Mouse (Mus musculus) ES-Bruce4 (cell line): ENCODE results near the gene Ctbp1. TPM values are rescaled to one million over a fixed set of nuclear protein-coding genes. Genes with fewer than 3 reads are reported as not detected.

Source experiments
- H3K27ac ChIP-seq: 2 replicates; pipeline ENCODE4 v1.5.1; 2012; ENCODE audit warnings: low read length, inconsistent platforms; ENCODE audit not compliant: insufficient read depth
- H3K27me3 ChIP-seq: 2 replicates; pipeline ENCODE4 v1.6.1; 2012; ENCODE audit warnings: mild to moderate bottlenecking, low read length, inconsistent platforms; ENCODE audit not compliant: control insufficient read depth, poor library complexity, insufficient read depth, severe bottlenecking
- H3K36me3 ChIP-seq: 2 replicates; pipeline ENCODE4 v1.6.1; 2012; ENCODE audit warnings: inconsistent platforms, mild to moderate bottlenecking, low read length, moderate library complexity; ENCODE audit not compliant: control insufficient read depth, poor library complexity, insufficient read depth, severe bottlenecking
- H3K4me1 ChIP-seq: one replicate; pipeline ENCODE4 v1.8.1; 2011; ENCODE audit warnings: low read length; ENCODE audit not compliant: control insufficient read depth, insufficient read depth
- H3K4me3 ChIP-seq: 2 replicates; pipeline ENCODE4 v1.5.1; 2011; ENCODE audit warnings: low read depth, mild to moderate bottlenecking, low read length
- H3K9ac ChIP-seq: 2 replicates; pipeline ENCODE4 v1.6.1; 2012; ENCODE audit warnings: low read depth, mild to moderate bottlenecking, inconsistent platforms; ENCODE audit not compliant: poor library complexity, severe bottlenecking
- H3K9me3 ChIP-seq: replicated peaks from 2 replicates; pipeline ENCODE4 v1.6.1; 2012; ENCODE audit warnings: mild to moderate bottlenecking, low read length, inconsistent platforms; ENCODE audit not compliant: control insufficient read depth, poor library complexity, insufficient read depth, severe bottlenecking
- CTCF ChIP-seq: IDR thresholded peaks from one replicate; pipeline ENCODE4 v1.8.1; 2011; ENCODE audit warnings: low read depth, low read length
- EP300 ChIP-seq: IDR thresholded peaks from 2 replicates; pipeline ENCODE4 v1.6.1; 2011; ENCODE audit warnings: low read depth, low read length; ENCODE audit not compliant: insufficient read depth
- POLR2A ChIP-seq: IDR thresholded peaks from one replicate; pipeline ENCODE4 v1.8.1; 2011; ENCODE audit warnings: low read length; ENCODE audit not compliant: insufficient read depth
- polyA plus RNA-seq: library from polyadenylated mRNA; stranded (reverse); fragments of >200 nt; gene quantifications from 2 replicates; pipeline ENCODE4 v1.2.4, GENCODE M21; 2011; ENCODE audit warnings: low read depth; ENCODE audit not compliant: missing spikeins, insufficient read depth, insufficient read length

Gene Ctbp1
- polyA plus RNA-seq, 1 experiment: 68.5 TPM

- H3K27me3 ChIP-seq: no peaks in the 10 kb centered on the region
- no peak for TF ChIP-seq CTCF
- TF ChIP-seq POLR2A: no peak
- no peak for TF ChIP-seq EP300
- no peaks in the 10 kb centered on the region for H3K9me3 ChIP-seq
- H3K27ac ChIP-seq: no peak overlapping the region
- H3K36me3 ChIP-seq: no peaks in the 10 kb centered on the region
- H3K9ac ChIP-seq: no peak overlapping the region
- no peaks in the 10 kb centered on the region for H3K4me1 ChIP-seq
- no peak overlapping the region for H3K4me3 ChIP-seq
Measured at GRCm38 (mm10) chr5:33239111-33239714, 35.6 kb downstream of the Ctbp1 start.

- no peaks in the 10 kb centered on the region for H3K4me1 ChIP-seq
- TF ChIP-seq EP300 (no peak), POLR2A (no peak), CTCF (no peak)
- H3K9ac ChIP-seq: no peak overlapping the region
- H3K27me3 ChIP-seq: no peaks in the 10 kb centered on the region
- no peaks in the 10 kb centered on the region for H3K36me3 ChIP-seq
- no peak overlapping the region for H3K27ac ChIP-seq
- no peaks in the 10 kb centered on the region for H3K9me3 ChIP-seq
- H3K4me3 ChIP-seq: no peak overlapping the region
Measured at GRCm38 (mm10) chr5:33238256-33238645, 36.5 kb downstream of the Ctbp1 start.

GRCm38 (mm10) chr5:33237600-33238255, 37.1 kb downstream of the Ctbp1 start:
- H3K4me3 ChIP-seq: no peak overlapping the region
- H3K36me3 ChIP-seq: no peaks in the 10 kb centered on the region
- H3K9ac ChIP-seq: no peak overlapping the region
- H3K4me1 ChIP-seq: no peaks in the 10 kb centered on the region
- no peaks in the 10 kb centered on the region for H3K27me3 ChIP-seq
- no peak for TF ChIP-seq EP300
- no peak for TF ChIP-seq CTCF
- no peak for TF ChIP-seq POLR2A
- H3K27ac ChIP-seq: no peak overlapping the region
- no peaks in the 10 kb centered on the region for H3K9me3 ChIP-seq

- Histone ChIP-seq H3K27ac (no peak overlapping the region), H3K36me3 (no peaks in the 10 kb centered on the region), H3K4me3 (no peak overlapping the region), H3K27me3 (no peaks in the 10 kb centered on the region), H3K9ac (no peak overlapping the region), H3K4me1 (no peaks in the 10 kb centered on the region), H3K9me3 (no peaks in the 10 kb centered on the region)
- TF ChIP-seq POLR2A: no peak
- TF ChIP-seq CTCF: no peak
- no peak for TF ChIP-seq EP300
Measured at GRCm38 (mm10) chr5:33234391-33235031, 40.3 kb downstream of the Ctbp1 start.

GRCm38 (mm10) chr5:33232791-33233190, 42.0 kb downstream of the Ctbp1 start:
- H3K36me3 ChIP-seq: no peaks in the 10 kb centered on the region
- no peaks in the 10 kb centered on the region for H3K4me1 ChIP-seq
- no peak overlapping the region for H3K27ac ChIP-seq
- H3K9me3 ChIP-seq: no peaks in the 10 kb centered on the region
- no peaks in the 10 kb centered on the region for H3K27me3 ChIP-seq
- no peak overlapping the region for H3K4me3 ChIP-seq
- H3K9ac ChIP-seq: no peak overlapping the region
- TF ChIP-seq EP300 (no peak), CTCF (no peak), POLR2A (no peak)

- no peak overlapping the region for H3K27ac ChIP-seq
- no peaks in the 10 kb centered on the region for H3K9me3 ChIP-seq
- no peaks in the 10 kb centered on the region for H3K4me1 ChIP-seq
- no peaks in the 10 kb centered on the region for H3K27me3 ChIP-seq
- TF ChIP-seq EP300 (no peak), POLR2A (no peak), CTCF (no peak)
- H3K36me3 ChIP-seq: no peaks in the 10 kb centered on the region
- H3K9ac ChIP-seq: no peak overlapping the region
- H3K4me3 ChIP-seq: no peak overlapping the region
Measured at GRCm38 (mm10) chr5:33230285-33230684, 44.5 kb downstream of the Ctbp1 start.
